Mouse (Mus musculus): Measurements from ENCODE around the gene B3gat3.

The B3gat3 gene

GRCm38 (mm10) chr19:8897865-8898495 lies 22.2 kb upstream of the B3gat3 start, which contains the start of gene Ganab:
Ganab (plus strand) TSS chr19:8898071.
- WGBS: under 1% methylated on average over 53 of the region's 53 CpGs

GRCm38 (mm10) chr19:8898576-8898975 lies 21.6 kb upstream of the B3gat3 start:
- 5% methylated on average over 13 of the region's 13 CpGs for WGBS

- 34% methylated on average over 3 of the region's 3 CpGs for WGBS
Measured at GRCm38 (mm10) chr19:8899079-8899478, 21.1 kb upstream of the B3gat3 start.

- 88% methylated on average over 5 of the region's 5 CpGs for WGBS
Measured at GRCm38 (mm10) chr19:8903412-8903811, 16.8 kb upstream of the B3gat3 start.

GRCm38 (mm10) chr19:8908531-8908930 lies 11.6 kb upstream of the B3gat3 start:
- WGBS: 89% methylated on average over 6 of the region's 6 CpGs

GRCm38 (mm10) chr19:8911810-8912209 lies 8.4 kb upstream of the B3gat3 start:
- 44% methylated on average over 5 of the region's 5 CpGs for WGBS

GRCm38 (mm10) chr19:8914212-8914611 lies 6.0 kb upstream of the B3gat3 start:
- 72% methylated on average over 3 of the region's 3 CpGs for WGBS

- 87% methylated on average over 3 of the region's 3 CpGs for WGBS
Measured at GRCm38 (mm10) chr19:8919000-8919399, 1.2 kb upstream of the B3gat3 start.

GRCm38 (mm10) chr19:8919684-8920072 lies 496 bp upstream of the B3gat3 start:
- 59% methylated on average over 6 of the region's 6 CpGs for WGBS

GRCm38 (mm10) chr19:8920836-8921291 lies 690 bp downstream of the B3gat3 start:
- under 1% methylated on average over 6 of the region's 6 CpGs for WGBS

- 64% methylated on average over 9 of the region's 9 CpGs for WGBS
Measured at GRCm38 (mm10) chr19:8921741-8922140, 1.6 kb downstream of the B3gat3 start.

- WGBS: 74% methylated on average over 2 of the region's 2 CpGs
Measured at GRCm38 (mm10) chr19:8926766-8927165, 6.6 kb downstream of the B3gat3 start.

GRCm38 (mm10) chr19:8927891-8928525 lies 7.8 kb downstream of the B3gat3 start:
- WGBS: 89% methylated on average over 12 of the region's 12 CpGs

- WGBS: 30% methylated on average over 16 of the region's 16 CpGs
Measured at GRCm38 (mm10) chr19:8928689-8929223, 8.6 kb downstream of the B3gat3 start.

GRCm38 (mm10) chr19:8929224-8930088 lies 9.3 kb downstream of the B3gat3 start, which contains the start of the genes Rom1 and Eml3:
Rom1 (minus strand) TSS chr19:8929356.
Eml3 (plus strand) TSS chr19:8929552.
- 2% methylated on average over 70 of the region's 74 CpGs for WGBS

- WGBS: 25% methylated on average over 11 of the region's 11 CpGs
Measured at GRCm38 (mm10) chr19:8930117-8930516, 9.9 kb downstream of the B3gat3 start.

GRCm38 (mm10) chr19:8930771-8931170 lies 10.6 kb downstream of the B3gat3 start:
- WGBS: 90% methylated on average over 7 of the region's 7 CpGs

GRCm38 (mm10) chr19:8936736-8937135 lies 16.6 kb downstream of the B3gat3 start:
- 92% methylated on average over 2 of the region's 2 CpGs for WGBS

GRCm38 (mm10) chr19:8940526-8941133 lies 20.5 kb downstream of the B3gat3 start:
- 82% methylated on average over 15 of the region's 15 CpGs for WGBS

- 47% methylated on average over 10 of the region's 10 CpGs for WGBS
Measured at GRCm38 (mm10) chr19:8941136-8941514, 21.0 kb downstream of the B3gat3 start.

- 1% methylated on average over 64 of the region's 64 CpGs for WGBS
Measured at GRCm38 (mm10) chr19:8941515-8942217, 21.5 kb downstream of the B3gat3 start, which contains the start of gene Mta2. Mta2 (plus strand) TSS chr19:8941875.
